Mouse (Mus musculus): ENCODE data around the gene Gm13287. TPM values are rescaled to one million over a fixed set of nuclear protein-coding genes. Genes with fewer than 3 reads are reported as not detected.
"Not testable (repeated sequence)": the region's sequence is repeated elsewhere in the genome, so short reads cannot be mapped to it uniquely, and the experiment has no call there.

The Gm13287 gene
- polyA plus RNA-seq (2014; fragmentation: Nextera tagmentation; extraction: Ambion mirVana), result not detected in 2 replicates

GRCm38 (mm10) chr4:88802954-88803353 lies at the start of gene Gm13287:
Gm13287 (plus strand) TSS chr4:88803254.
- not testable (repeated sequence) for H3K4me2 ChIP-seq (ENCODE audit: low read depth, low read length); DNase-seq (ENCODE audit: low spot score); ATAC-seq (replicated peaks; ENCODE audit: insufficient number of reproducible peaks, low FRiP score, low TSS enrichment, low read depth); H3K27me3 ChIP-seq (ENCODE audit: control insufficient read depth, insufficient read depth, low read length); H3K4me3 ChIP-seq (ENCODE audit: low read depth, low read length); H3K9ac ChIP-seq (replicated peaks; ENCODE audit: low read length); H3K36me3 ChIP-seq (replicated peaks; ENCODE audit: control insufficient read depth, insufficient read depth, low read depth, low read length); H3K4me1 ChIP-seq (ENCODE audit: control insufficient read depth, insufficient read depth, low read length); H3K27ac ChIP-seq (replicated peaks; ENCODE audit: low read depth, low read length); H3K9me3 ChIP-seq (replicated peaks; ENCODE audit: control insufficient read depth, low read length)
- WGBS, result no CpG with 5 or more reads among the region's 29 CpGs

- H3K27ac ChIP-seq (replicated peaks; ENCODE audit: low read depth, low read length); DNase-seq (ENCODE audit: low spot score); H3K4me1 ChIP-seq (ENCODE audit: control insufficient read depth, insufficient read depth, low read length); H3K4me3 ChIP-seq (ENCODE audit: low read depth, low read length); ATAC-seq (replicated peaks; ENCODE audit: insufficient number of reproducible peaks, low FRiP score, low TSS enrichment, low read depth); H3K9me3 ChIP-seq (replicated peaks; ENCODE audit: control insufficient read depth, low read length); H3K27me3 ChIP-seq (ENCODE audit: control insufficient read depth, insufficient read depth, low read length); H3K9ac ChIP-seq (replicated peaks; ENCODE audit: low read length); H3K36me3 ChIP-seq (replicated peaks; ENCODE audit: control insufficient read depth, insufficient read depth, low read depth, low read length); H3K4me2 ChIP-seq (ENCODE audit: low read depth, low read length): not testable (repeated sequence)
- 67% methylated on average over 15 of the region's 15 CpGs for WGBS
Observed at GRCm38 (mm10) chr4:88754818-88755340, 48.2 kb upstream of the Gm13287 start, which contains the start of gene Gm13271. Gm13271 (plus strand) TSS chr4:88754868.

DNA sequence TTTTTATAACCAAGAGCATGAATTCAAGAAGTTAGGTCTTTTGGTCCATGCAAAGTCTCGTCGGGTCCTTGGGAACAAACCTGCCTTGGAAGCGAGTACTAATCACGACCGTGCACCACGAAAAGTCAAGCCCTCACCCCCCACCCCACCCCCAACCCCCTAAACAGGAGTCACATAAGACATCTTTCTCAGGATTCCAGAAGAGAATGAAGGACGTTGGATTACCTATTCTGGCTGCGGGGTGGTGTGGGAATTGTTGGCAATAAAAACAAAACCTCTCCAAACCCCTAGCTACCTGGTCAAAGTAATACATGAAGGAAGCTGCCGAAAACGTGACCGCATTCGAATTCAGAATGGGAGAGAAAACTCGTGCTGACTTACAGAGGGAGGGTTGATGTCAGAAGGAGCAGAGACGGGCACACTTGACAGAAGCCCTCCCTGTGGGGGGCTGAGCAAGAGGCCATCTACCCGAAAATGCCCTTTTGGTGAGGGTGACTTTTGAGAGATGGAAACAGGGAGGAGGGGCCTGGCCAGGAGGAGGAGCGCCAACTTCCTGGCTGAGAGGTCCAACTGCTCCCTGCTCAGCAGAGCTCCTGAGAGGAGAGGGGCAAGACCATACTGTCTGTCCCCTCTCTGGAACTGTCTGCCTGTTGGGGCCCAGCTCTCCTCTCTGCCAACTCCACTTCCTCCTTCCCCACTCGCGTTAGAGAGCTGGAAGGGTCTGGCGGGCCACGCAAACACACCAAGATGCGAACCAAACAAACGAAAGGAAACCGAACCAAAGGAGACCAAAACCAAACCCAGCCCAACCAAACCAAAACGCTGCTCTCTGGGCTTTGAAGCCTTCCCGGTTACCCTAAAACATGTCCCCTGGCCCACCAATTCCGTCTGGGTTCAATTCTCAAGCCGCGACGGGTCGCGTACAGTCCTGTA lies 46.2 kb upstream of the Gm13287 start:
- not testable (repeated sequence) for H3K27me3 ChIP-seq (ENCODE audit: control insufficient read depth, insufficient read depth, low read length); H3K4me1 ChIP-seq (ENCODE audit: control insufficient read depth, insufficient read depth, low read length); H3K36me3 ChIP-seq (replicated peaks; ENCODE audit: control insufficient read depth, insufficient read depth, low read depth, low read length); H3K9me3 ChIP-seq (replicated peaks; ENCODE audit: control insufficient read depth, low read length); ATAC-seq (replicated peaks; ENCODE audit: insufficient number of reproducible peaks, low FRiP score, low TSS enrichment, low read depth)
- H3K9ac ChIP-seq (replicated peaks; ENCODE audit: low read length), result peak overlapping the region; percentile 60
- peak; percentile 16 for DNase-seq (ENCODE audit: low spot score)
- 14% methylated on average over 28 of the region's 31 CpGs for WGBS
- H3K27ac ChIP-seq (replicated peaks; ENCODE audit: low read depth, low read length), result peak overlapping the region; percentile 70
- H3K4me3 ChIP-seq (ENCODE audit: low read depth, low read length), result peak overlapping the region; percentile 33
- peak overlapping the region; percentile 64 for H3K4me2 ChIP-seq (ENCODE audit: low read depth, low read length)

DNA sequence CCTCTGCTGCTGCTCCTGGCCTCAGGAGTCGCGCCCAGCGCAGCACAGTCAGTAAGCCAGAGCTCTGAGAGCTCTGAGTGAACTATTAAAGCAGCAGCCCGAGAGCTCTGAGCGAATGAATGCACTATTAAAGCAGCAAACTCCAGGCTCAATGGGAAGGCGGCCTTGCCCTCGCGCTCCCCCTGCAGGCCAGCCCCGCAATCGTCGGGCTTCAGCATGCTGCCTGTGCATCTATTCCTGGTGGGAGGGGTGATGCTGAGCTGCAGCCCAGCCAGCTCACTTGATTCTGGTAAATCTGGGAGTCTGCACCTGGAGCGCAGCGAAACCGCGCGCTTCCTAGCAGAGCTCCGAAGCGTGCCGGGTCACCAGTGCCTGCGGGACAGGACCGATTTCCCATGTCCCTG lies 45.4 kb upstream of the Gm13287 start:
- H3K36me3 ChIP-seq (replicated peaks; ENCODE audit: control insufficient read depth, insufficient read depth, low read depth, low read length); H3K9me3 ChIP-seq (replicated peaks; ENCODE audit: control insufficient read depth, low read length); H3K27me3 ChIP-seq (ENCODE audit: control insufficient read depth, insufficient read depth, low read length); H3K4me1 ChIP-seq (ENCODE audit: control insufficient read depth, insufficient read depth, low read length): not testable (repeated sequence)
- H3K27ac ChIP-seq (replicated peaks; ENCODE audit: low read depth, low read length), result peak overlapping the region; percentile 70
- WGBS, result under 1% methylated on average over 17 of the region's 21 CpGs
- peak overlapping the region; percentile 60 for H3K9ac ChIP-seq (replicated peaks; ENCODE audit: low read length)
- peak; percentile 87 for DNase-seq (ENCODE audit: low spot score)
- H3K4me2 ChIP-seq (ENCODE audit: low read depth, low read length), result peak overlapping the region; percentile 64
- ATAC-seq (replicated peaks; ENCODE audit: insufficient number of reproducible peaks, low FRiP score, low TSS enrichment, low read depth), result peak; percentile 100
- peak overlapping the region; percentile 33 for H3K4me3 ChIP-seq (ENCODE audit: low read depth, low read length)

DNA sequence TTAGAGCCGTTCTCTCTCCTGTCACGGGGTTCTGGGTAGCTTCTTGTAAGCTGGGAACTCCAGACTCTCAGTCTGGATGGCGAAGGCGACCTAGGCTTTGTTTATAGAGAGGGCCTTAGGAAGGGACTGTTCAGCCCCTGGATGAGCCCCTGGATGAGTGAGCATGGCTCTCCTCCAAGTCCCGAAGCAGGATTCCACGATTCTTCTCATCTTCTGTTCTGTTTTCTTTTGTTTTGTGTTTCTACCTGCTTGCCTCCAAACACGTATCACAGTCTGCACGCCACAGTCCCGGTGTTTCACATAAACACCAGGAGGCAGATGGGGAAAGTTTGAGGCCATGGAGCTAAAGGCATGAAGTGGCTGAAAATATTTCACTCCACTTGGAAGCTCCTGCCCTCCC lies 44.3 kb upstream of the Gm13287 start:
- not testable (repeated sequence) for H3K36me3 ChIP-seq (replicated peaks; ENCODE audit: control insufficient read depth, insufficient read depth, low read depth, low read length); H3K4me2 ChIP-seq (ENCODE audit: low read depth, low read length); H3K27ac ChIP-seq (replicated peaks; ENCODE audit: low read depth, low read length); H3K9ac ChIP-seq (replicated peaks; ENCODE audit: low read length); DNase-seq (ENCODE audit: low spot score); H3K4me3 ChIP-seq (ENCODE audit: low read depth, low read length); H3K4me1 ChIP-seq (ENCODE audit: control insufficient read depth, insufficient read depth, low read length); H3K9me3 ChIP-seq (replicated peaks; ENCODE audit: control insufficient read depth, low read length); H3K27me3 ChIP-seq (ENCODE audit: control insufficient read depth, insufficient read depth, low read length); ATAC-seq (replicated peaks; ENCODE audit: insufficient number of reproducible peaks, low FRiP score, low TSS enrichment, low read depth)
- WGBS, result 85% methylated on average over 8 of the region's 9 CpGs

GRCm38 (mm10) chr4:88759610-88760268 lies 43.3 kb upstream of the Gm13287 start, which contains the start of gene Gm13283:
Gm13283 (plus strand) TSS chr4:88760119.
- not testable (repeated sequence) for H3K4me1 ChIP-seq (ENCODE audit: control insufficient read depth, insufficient read depth, low read length); ATAC-seq (replicated peaks; ENCODE audit: insufficient number of reproducible peaks, low FRiP score, low TSS enrichment, low read depth); H3K27ac ChIP-seq (replicated peaks; ENCODE audit: low read depth, low read length); H3K9ac ChIP-seq (replicated peaks; ENCODE audit: low read length); H3K36me3 ChIP-seq (replicated peaks; ENCODE audit: control insufficient read depth, insufficient read depth, low read depth, low read length); H3K9me3 ChIP-seq (replicated peaks; ENCODE audit: control insufficient read depth, low read length); DNase-seq (ENCODE audit: low spot score); H3K27me3 ChIP-seq (ENCODE audit: control insufficient read depth, insufficient read depth, low read length)
- H3K4me2 ChIP-seq (ENCODE audit: low read depth, low read length), result peak within 1 kb of the TSS; percentile 46
- H3K4me3 ChIP-seq (ENCODE audit: low read depth, low read length), result peak within 1 kb of the TSS; percentile 21
- 26% methylated on average over 7 of the region's 14 CpGs for WGBS

DNA sequence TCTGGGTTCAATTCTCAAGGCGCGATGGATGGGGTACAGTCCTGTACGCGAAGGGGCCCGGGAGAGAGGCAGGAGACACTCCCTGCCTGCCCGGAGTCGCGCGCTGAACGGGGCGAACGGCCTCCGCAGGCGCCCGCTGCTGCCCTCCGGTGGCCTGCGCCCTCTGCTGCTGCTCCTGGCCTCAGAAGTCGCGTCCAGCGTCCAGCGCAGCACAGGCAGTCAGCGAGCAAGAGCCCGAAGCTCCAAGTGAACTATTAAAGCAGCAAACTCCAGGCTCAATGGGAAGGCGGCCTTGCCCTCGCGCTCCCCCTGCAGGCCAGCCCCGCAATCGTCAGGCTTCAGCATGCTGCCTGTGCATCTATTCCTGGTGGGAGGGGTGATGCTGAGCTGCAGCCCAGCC lies 42.6 kb upstream of the Gm13287 start:
- WGBS, result 0% methylated on average over 19 of the region's 28 CpGs
- not testable (repeated sequence) for H3K36me3 ChIP-seq (replicated peaks; ENCODE audit: control insufficient read depth, insufficient read depth, low read depth, low read length); H3K27ac ChIP-seq (replicated peaks; ENCODE audit: low read depth, low read length); H3K4me1 ChIP-seq (ENCODE audit: control insufficient read depth, insufficient read depth, low read length); H3K9ac ChIP-seq (replicated peaks; ENCODE audit: low read length); H3K9me3 ChIP-seq (replicated peaks; ENCODE audit: control insufficient read depth, low read length); H3K27me3 ChIP-seq (ENCODE audit: control insufficient read depth, insufficient read depth, low read length); ATAC-seq (replicated peaks; ENCODE audit: insufficient number of reproducible peaks, low FRiP score, low TSS enrichment, low read depth)
- Histone ChIP-seq H3K4me3 (ENCODE audit: low read depth, low read length) (peak overlapping the region; percentile 21), H3K4me2 (ENCODE audit: low read depth, low read length) (peak overlapping the region; percentile 46)
- peak; percentile 79 for DNase-seq (ENCODE audit: low spot score)

All from embryonic facial prominence, embryonic 11.5 days (tissue).